Mouse (Mus musculus) heart, embryonic 10.5 days (tissue): ENCODE data around the gene Ercc6l. TPM values are rescaled to one million over a fixed set of nuclear protein-coding genes. Genes with fewer than 3 reads are reported as not detected.
"Not testable (repeated sequence)": the region's sequence is repeated elsewhere in the genome, so short reads cannot be mapped to it uniquely, and the experiment has no call there.

Experiments used
- DNase-seq: peaks from one replicate; pipeline ENCODE4 v3.0.0-alpha.2; 2017; ENCODE audit warnings: low spot score
- H3K27ac ChIP-seq: fragments of 300-500 bp; sonication (generic); 2 replicates; pipeline ENCODE4 v1.5.1; 2016; ENCODE audit warnings: mild to moderate bottlenecking
- H3K27me3 ChIP-seq: fragments of 300-500 bp; sonication (generic); 2 replicates; pipeline ENCODE4 v1.6.1; 2016; ENCODE audit warnings: mild to moderate bottlenecking; ENCODE audit not compliant: poor library complexity, insufficient read depth, severe bottlenecking
- H3K36me3 ChIP-seq: fragments of 300-500 bp; sonication (generic); 2 replicates; pipeline ENCODE4 v1.6.1; 2016; ENCODE audit warnings: mild to moderate bottlenecking, moderate library complexity
- H3K4me1 ChIP-seq: fragments of 300-500 bp; sonication (generic); 2 replicates; pipeline ENCODE4 v1.6.1; 2016; ENCODE audit warnings: mild to moderate bottlenecking
- H3K4me3 ChIP-seq: fragments of 300-500 bp; sonication (generic); 2 replicates; pipeline ENCODE4 v1.5.1; 2016; ENCODE audit warnings: mild to moderate bottlenecking, moderate library complexity
- H3K9me3 ChIP-seq: fragments of 300-500 bp; sonication (generic); 2 replicates; pipeline ENCODE4 v1.6.1; 2016; ENCODE audit warnings: mild to moderate bottlenecking, moderate library complexity
- WGBS: fragments of 180-500 bp; shearing (Covaris S2); methylation state at CpG from one replicate; pipeline ENCODE4 v1.1.7; 2016; 5-methylcytosine and 5-hydroxymethylcytosine counted together
- polyA plus RNA-seq: library from polyadenylated mRNA; unstranded; fragments of >200 nt; fragmentation: Nextera tagmentation; extraction: Ambion mirVana; gene quantifications from 2 replicates; pipeline ENCODE4 v1.2.1, GENCODE M21; 2016

The Ercc6l gene
- polyA plus RNA-seq, 1 experiment from 2014 or later, result 13.0 TPM

- WGBS, result 59% methylated on average over 5 of the region's 5 CpGs
- Histone ChIP-seq H3K27ac (peak overlapping the region; percentile 42; the same call in 1 of the 2 replicates), H3K9me3 (no peaks in the 10 kb centered on the region), H3K4me3 (no peak overlapping the region), H3K27me3 (peaks cover 17% of the 10 kb centered on the region; the same call in 1 of the 2 replicates), H3K36me3 (no peaks in the 10 kb centered on the region), H3K4me1 (peaks cover 7% of the 10 kb centered on the region; the same call in 1 of the 2 replicates)
- no peak for DNase-seq
These were observed 9.6 kb upstream of the Ercc6l start for GRCm38 (mm10) chrX:102166521-102166920.

GRCm38 (mm10) chrX:102163529-102163928 lies 6.6 kb upstream of the Ercc6l start:
- no peak for DNase-seq
- Histone ChIP-seq H3K9me3 (no peaks in the 10 kb centered on the region), H3K4me3 (no peak overlapping the region), H3K36me3 (no peaks in the 10 kb centered on the region), H3K27me3 (peaks cover 6% of the 10 kb centered on the region; the same call in 1 of the 2 replicates), H3K4me1 (peaks cover 7% of the 10 kb centered on the region; the same call in 1 of the 2 replicates), H3K27ac (no peak overlapping the region)
- WGBS, result 73% methylated on average over 4 of the region's 4 CpGs

GRCm38 (mm10) chrX:102163096-102163495 lies 6.2 kb upstream of the Ercc6l start:
- Histone ChIP-seq H3K4me1 (peaks cover 7% of the 10 kb centered on the region; the same call in 1 of the 2 replicates), H3K9me3 (no peaks in the 10 kb centered on the region), H3K27me3 (peaks cover 6% of the 10 kb centered on the region; the same call in 1 of the 2 replicates), H3K4me3 (no peak overlapping the region), H3K36me3 (no peaks in the 10 kb centered on the region), H3K27ac (no peak overlapping the region)
- 38% methylated on average over 2 of the region's 2 CpGs for WGBS
- DNase-seq, result no peak

DNA sequence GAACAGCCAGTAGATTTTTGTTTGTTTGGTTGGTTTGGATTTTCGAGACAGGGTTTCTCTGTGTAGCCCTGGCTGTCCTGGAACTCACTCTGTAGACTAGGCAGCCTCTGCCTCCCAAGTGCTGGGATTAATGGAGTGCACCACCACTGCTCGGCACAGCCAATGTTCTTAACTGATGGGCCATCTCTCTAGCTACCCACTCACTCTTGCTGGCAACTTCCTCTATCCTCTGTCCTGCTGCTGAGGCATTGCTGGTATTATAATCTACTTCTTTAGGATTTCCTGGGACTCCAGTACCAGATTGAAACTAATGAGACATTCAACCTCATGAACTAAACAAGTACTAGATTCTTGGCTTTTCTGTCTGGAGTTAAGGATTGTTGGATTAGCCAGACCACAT lies 3.6 kb upstream of the Ercc6l start:
- Histone ChIP-seq H3K27me3 (no peaks in the 10 kb centered on the region), H3K27ac (no peak overlapping the region), H3K4me3 (no peak overlapping the region), H3K4me1 (no peaks in the 10 kb centered on the region), H3K9me3 (no peaks in the 10 kb centered on the region), H3K36me3 (no peaks in the 10 kb centered on the region)
- WGBS, result 67% methylated on average over 2 of the region's 2 CpGs
- DNase-seq, result no peak

GRCm38 (mm10) chrX:102159778-102160177 lies 2.9 kb upstream of the Ercc6l start:
- WGBS, result 50% methylated on average over 2 of the region's 2 CpGs
- Histone ChIP-seq H3K4me3 (no peak overlapping the region), H3K27me3 (no peaks in the 10 kb centered on the region), H3K9me3 (no peaks in the 10 kb centered on the region), H3K36me3 (no peaks in the 10 kb centered on the region), H3K27ac (no peak overlapping the region), H3K4me1 (no peaks in the 10 kb centered on the region)
- DNase-seq, result no peak

DNA sequence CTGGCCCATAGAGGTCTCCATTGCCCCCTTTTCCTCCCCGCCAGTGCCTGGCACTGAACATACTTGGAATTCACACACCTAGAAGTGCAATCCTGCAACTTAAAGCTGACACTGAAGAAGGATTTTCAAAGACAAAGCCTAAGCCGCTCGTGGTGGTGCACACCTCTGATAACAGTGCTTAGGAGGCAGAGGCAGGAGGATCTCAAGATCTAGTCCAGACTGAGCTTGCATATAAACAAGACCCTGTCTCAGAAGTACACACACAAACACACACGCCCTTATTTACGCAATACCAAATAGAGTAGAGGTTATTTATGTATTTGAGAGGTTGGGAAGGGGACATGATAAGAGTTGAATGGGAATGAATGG lies 516 bp upstream of the Ercc6l start:
- Histone ChIP-seq H3K9me3 (no peaks in the 10 kb centered on the region), H3K27ac (peak overlapping the region; percentile 83), H3K36me3 (no peaks in the 10 kb centered on the region), H3K4me1 (no peaks in the 10 kb centered on the region), H3K27me3 (no peaks in the 10 kb centered on the region), H3K4me3 (peak overlapping the region; percentile 61)
- WGBS, result 48% methylated on average over 5 of the region's 5 CpGs
- no peak for DNase-seq

DNA sequence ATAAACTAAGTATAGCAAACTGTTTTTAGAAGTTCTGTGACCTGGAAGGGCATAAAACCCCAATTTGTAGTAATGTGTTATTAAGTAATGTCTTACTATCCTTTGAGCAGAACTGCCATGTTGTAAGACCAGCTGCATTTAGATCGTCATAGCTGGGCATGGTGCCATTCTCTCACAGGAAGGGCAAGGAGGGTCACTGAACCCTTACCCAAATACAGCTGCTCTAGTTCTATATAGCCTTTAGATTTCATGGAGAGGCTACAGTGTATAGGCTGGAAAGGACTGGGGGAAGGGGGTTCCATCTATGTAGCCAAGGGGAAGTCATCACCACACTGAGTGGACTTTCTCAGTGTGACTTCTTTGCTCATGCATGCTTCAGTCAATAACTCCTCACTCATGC lies 15.7 kb downstream of the Ercc6l start:
- no peaks in the 10 kb centered on the region for H3K9me3 ChIP-seq
- H3K27me3 ChIP-seq, result no peaks in the 10 kb centered on the region
- no peak overlapping the region for H3K27ac ChIP-seq
- DNase-seq, result no peak
- WGBS, result 90% methylated on average over 1 of the region's 1 CpGs
- no peak overlapping the region for H3K4me3 ChIP-seq
- peaks cover 39% of the 10 kb centered on the region for H3K36me3 ChIP-seq
- no peaks in the 10 kb centered on the region for H3K4me1 ChIP-seq

GRCm38 (mm10) chrX:102121321-102121720 lies 35.6 kb downstream of the Ercc6l start:
- no peak for DNase-seq
- no peak overlapping the region for H3K27ac ChIP-seq
- H3K4me3 ChIP-seq, result no peak overlapping the region
- WGBS, result 76% methylated on average over 2 of the region's 2 CpGs
- peaks cover 37% of the 10 kb centered on the region for H3K36me3 ChIP-seq
- no peaks in the 10 kb centered on the region for H3K4me1 ChIP-seq
- H3K9me3 ChIP-seq, result no peaks in the 10 kb centered on the region
- H3K27me3 ChIP-seq, result no peaks in the 10 kb centered on the region; the same call in 1 of the 2 replicates

DNA sequence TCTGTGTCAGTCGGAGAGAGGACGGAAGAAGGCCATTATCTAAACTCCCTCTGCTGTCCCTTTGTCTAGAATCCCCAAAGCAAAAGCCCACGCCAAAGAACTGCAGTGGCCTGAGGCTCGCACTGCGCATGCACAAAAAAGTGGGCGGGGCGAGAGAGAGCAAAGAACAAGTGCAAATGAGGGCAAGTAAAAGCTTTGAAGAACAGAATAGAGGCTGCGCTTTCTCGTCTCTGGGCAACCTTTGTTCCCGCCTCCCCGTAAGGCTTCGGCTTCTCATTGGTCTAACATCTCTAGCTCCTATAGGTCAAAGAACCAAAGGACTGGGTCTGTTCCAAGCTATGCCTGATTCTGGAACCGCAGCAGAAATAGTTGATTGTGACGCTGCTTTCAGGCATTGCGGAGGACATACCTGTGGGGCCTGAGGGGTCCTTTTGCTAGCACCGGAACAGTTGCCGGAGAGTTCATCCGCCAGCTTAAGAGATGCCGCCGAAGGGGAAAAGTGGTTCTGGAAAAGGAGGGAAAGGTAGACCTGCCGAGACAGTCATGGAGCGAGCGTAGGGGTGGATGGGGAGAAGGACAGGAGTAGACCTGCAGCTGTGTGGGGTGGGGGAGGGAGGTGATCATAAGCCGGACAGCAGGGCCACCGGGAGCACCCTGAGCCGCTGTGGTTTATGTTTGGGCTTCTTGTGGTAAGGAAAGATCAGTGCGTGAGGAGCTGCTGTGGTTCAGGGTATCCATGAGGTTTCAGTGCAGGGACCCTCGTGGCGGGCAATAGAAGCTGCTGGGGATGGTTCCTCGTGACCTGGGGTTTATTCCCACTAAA lies 37.6 kb downstream of the Ercc6l start, which contains the start of gene Pin4:
Pin4 (plus strand) TSS at position 406 of the 823 bp plus-strand sequence.
- H3K9me3 ChIP-seq, result no peaks in the 10 kb centered on the region
- peak within 1 kb of the TSS; percentile 69 for H3K4me3 ChIP-seq
- 11% methylated on average over 30 of the region's 30 CpGs for WGBS
- peak; percentile 98 for DNase-seq
- no peaks in the 10 kb centered on the region; the same call in 1 of the 2 replicates for H3K27me3 ChIP-seq
- H3K4me1 ChIP-seq, result no peaks in the 10 kb centered on the region
- peaks cover 21% of the 10 kb centered on the region for H3K36me3 ChIP-seq
- H3K27ac ChIP-seq, result peak within 1 kb of the TSS; percentile 59

DNA sequence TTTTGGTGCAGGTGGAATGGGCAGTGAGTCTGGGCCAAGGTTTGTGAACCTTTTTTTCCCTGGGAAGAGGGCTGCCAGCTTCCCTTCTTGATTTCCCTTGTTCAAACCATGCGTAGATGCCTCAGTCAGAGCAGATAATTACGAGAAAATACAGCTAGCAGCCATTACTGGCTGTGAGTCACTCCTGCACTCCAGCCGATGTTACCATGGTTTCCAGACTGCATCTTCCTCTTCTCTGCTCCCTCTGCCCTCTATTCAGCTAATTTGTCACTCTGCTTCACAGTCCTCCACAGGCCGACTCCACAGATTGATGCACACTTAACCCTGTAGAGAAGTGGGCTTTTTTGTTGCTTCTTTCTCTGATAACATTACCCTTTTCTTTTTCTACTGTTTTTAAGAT lies 41.2 kb downstream of the Ercc6l start:
- H3K36me3 ChIP-seq, result no peaks in the 10 kb centered on the region
- H3K4me1 ChIP-seq, result no peaks in the 10 kb centered on the region
- no peak overlapping the region for H3K27ac ChIP-seq
- H3K27me3 ChIP-seq, result no peaks in the 10 kb centered on the region; the same call in 1 of the 2 replicates
- no peaks in the 10 kb centered on the region for H3K9me3 ChIP-seq
- no peak overlapping the region for H3K4me3 ChIP-seq
- no peak for DNase-seq
- 50% methylated on average over 4 of the region's 4 CpGs for WGBS

DNA sequence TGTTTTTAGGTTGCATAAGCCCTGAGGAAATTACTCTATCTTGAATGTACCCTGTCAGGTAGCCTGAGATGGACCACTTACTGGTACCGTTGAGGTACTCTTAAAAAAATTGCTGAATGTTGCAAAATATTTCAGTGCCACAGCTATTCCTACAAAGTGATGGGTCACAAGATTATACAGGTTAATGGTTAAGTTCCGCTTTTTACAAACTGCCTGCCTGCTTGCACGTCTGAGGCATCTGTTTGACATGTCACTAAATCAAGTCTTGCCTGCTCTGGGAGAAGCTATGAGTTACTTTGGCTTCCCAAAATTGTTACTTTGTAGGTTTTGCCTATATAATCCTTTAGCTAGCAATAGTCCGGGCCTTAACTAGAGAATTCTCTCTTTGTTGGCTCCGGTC lies 47.5 kb downstream of the Ercc6l start:
- H3K4me3 ChIP-seq, H3K27ac ChIP-seq, H3K36me3 ChIP-seq, H3K9me3 ChIP-seq, DNase-seq, H3K27me3 ChIP-seq, H3K4me1 ChIP-seq: not testable (repeated sequence)
- WGBS, result 75% methylated on average over 5 of the region's 5 CpGs

GRCm38 (mm10) chrX:102103830-102104229 lies 53.1 kb downstream of the Ercc6l start:
- H3K27ac ChIP-seq, H3K4me1 ChIP-seq, DNase-seq, H3K27me3 ChIP-seq, H3K4me3 ChIP-seq, H3K9me3 ChIP-seq, H3K36me3 ChIP-seq: not testable (repeated sequence)
- WGBS, result 53% methylated on average over 2 of the region's 2 CpGs

GRCm38 (mm10) chrX:102101886-102102285 lies 55.0 kb downstream of the Ercc6l start:
- no peak for DNase-seq
- H3K4me1 ChIP-seq, result no peaks in the 10 kb centered on the region
- no peaks in the 10 kb centered on the region for H3K36me3 ChIP-seq
- H3K9me3 ChIP-seq, result no peaks in the 10 kb centered on the region
- H3K27ac ChIP-seq, result no peak overlapping the region
- H3K27me3 ChIP-seq, result peaks cover 8% of the 10 kb centered on the region; the same call in 1 of the 2 replicates
- WGBS, result 60% methylated on average over 7 of the region's 7 CpGs
- H3K4me3 ChIP-seq, result no peak overlapping the region
